Mouse (Mus musculus): ENCODE measurements around the gene Zfp641.

DNA sequence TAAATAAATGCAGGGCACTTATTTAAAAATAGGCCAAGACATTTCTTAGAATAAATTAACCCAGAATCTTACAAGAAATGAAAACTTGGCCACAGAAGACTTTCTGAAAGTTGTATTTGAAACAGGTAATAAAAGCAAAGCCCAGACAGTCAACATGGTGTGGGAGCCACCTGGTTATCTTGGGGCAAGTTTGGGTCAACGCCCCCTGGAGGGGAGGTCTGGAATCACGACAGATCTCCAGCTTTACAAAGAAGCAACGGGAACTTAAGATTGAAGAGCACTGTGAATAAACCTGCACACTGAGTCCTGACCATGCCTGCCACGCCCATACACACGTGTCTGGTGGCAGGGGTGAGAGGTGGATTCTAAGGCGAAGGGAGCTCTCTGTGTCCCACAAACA lies 19.7 kb upstream of the Zfp641 start:
- TF ChIP-seq CTCF (IDR thresholded peaks at IDR 0.05; ENCODE audit: borderline replicate concordance, control insufficient read depth, extremely low read depth, insufficient read depth, low read length, poor library complexity): no peak
- no peak for TF ChIP-seq POLR2A (IDR thresholded peaks at IDR 0.05; ENCODE audit: control insufficient read depth, extremely low read depth, insufficient read depth, low read length, poor library complexity)
